Mouse (Mus musculus) left cerebral cortex, adult 11 months (tissue): ENCODE measurements around the gene Gm9767.

Experiments
- DNase-seq: peaks from one replicate; pipeline ENCODE4 v3.0.0; 2022; ENCODE audit warnings: low spot score

Gm9767 gene

DNA sequence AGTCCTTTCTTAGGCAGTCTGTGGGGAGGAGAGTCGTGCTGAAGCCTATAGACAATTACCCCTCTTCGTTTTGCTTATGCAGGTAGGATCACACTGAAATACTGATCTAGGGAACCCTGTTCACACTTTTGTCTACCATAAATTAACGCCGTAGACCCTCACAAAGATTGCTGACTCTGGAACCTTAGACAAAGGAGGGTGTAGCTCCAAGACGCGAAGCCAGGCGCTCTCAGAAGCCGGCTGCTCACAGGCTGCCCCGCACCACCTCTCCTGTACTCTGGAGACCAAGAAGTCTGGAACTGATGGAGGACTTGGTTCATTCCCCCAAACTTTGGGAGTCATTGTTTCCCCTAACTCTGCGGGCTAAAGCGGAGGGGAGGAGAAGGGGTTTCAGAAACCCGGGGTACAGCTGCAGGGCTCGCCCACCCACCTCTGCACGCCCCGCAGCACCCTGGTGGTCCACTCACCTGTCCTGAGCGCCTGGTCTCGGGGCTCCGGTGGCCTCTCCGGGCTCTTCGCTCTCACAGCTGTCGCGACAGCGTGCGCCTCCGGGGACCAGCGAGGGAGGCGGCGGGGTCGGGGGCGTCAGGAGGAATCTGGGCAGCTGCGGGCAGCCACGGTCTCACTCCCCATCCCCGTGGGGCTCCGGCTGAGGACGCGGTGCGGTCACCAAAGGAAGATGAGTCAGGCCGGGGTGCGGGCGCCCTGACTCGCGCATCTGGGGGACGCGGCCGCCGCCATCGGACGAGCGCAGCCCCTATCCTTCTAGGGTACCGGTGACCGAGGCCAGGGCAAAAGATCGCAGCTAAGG is at the start of gene Gm9767:
Gm9767 (plus strand) TSS at position 585 of the 811 bp plus-strand sequence.
- DNase-seq = no peak

DNA sequence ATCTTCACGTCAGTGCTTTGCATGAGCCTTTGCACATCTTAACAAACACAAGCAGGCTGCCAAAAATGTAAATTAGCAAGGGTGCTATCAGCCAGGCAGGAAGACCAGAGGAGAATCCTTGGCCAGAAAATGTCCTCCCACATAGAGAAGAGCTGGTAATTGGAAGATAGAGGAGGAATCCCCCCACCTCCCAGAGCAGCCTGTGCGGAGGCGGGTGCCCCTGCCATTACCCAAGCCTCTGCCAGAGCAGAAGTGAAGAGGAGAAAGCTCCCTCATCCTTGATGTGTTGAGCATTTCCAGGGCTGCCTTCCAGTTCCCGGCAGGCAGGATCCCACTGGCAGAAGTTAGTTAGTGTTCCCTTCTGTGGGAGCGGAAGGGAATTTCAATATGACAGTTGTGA is 43.1 kb upstream of the Gm9767 start:
- DNase-seq = peak; percentile 74

DNA sequence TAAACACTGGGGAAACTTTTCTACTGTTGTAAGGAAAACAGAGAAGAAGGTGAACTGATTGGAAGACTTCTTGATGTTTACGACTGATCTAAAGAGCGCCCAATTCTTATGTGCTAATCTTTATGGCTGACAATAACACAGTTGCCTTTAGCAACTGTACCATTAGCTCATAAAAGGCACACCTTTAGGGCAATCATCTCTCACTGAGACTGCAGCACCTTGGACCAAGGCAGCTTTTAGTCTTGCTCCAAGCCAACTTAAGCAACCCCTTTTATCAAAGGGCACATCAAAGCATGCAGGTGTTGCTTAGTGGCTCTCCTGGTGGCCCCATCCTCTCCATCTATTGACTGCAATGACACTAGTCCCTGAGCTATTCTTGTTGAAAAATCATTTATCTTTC is 26.9 kb upstream of the Gm9767 start:
- no peak for DNase-seq

DNA sequence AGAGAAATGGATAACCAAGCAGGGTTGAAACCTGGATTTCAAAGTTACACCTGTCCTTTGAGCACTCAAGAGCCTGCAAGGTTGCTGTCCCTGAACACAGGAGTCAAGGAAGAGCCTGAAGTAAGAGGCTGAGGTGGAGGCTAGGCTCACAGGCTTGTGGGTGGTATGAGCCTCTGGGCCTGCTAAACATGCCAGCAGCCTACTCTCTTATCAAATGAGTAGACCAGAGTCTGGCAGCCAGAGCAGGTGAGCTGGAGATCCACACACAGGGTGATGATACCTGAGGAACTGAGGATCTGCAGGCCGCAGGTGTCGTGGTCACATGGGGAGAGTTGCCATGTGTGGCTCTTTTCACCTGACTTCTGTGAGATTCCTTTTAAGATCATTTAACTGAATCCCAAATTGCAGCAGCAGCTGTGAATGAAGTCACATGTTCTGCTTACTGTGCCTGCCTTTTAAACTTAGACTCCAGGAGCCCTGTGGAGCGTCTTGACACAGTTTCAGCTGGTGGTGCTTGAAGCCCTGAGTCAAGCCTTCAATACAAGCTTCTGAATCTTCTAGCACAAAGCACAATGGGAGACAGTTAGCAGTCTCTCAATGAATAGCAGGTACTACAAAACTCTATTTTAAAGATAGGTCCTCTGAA is 18.3 kb upstream of the Gm9767 start:
- DNase-seq = no peak

DNA sequence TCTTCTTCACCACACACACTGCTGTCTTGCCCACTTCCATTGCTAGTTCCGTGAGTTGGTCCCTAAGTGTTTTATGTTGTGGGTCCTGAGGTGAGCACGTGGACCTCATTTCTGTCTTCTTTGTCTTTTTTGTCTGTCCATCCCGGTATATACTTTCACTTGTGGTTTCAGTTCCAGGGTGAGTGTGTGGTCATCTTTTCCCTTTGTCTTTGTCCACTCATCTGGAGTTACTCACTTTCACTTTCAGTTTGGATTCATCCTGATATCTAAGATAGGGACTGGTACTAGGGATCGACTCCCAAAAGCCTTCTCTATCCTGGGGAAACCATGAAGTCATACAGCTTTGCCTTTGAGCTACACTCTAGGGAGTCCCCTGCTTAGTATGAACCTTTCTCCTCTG is 15.0 kb upstream of the Gm9767 start:
- no peak for DNase-seq

DNA sequence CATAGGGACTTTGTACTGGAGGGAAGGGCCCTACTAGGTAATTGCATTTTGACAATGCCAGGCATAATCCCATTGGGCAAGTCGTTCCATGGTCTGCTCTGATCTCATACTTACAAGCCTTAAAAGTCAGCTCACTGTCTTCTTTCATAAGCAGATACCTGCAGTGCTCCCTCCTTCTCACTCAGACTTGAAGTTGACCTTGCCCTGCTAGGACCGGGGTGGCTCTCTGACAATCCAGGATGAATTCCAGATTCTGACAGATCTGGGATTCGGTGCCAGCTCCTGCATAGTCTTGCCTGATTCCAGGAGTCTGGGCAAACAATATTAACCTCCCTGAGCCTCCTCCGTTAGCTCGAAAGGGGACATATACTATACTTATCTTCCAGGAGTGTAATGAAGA is 6.1 kb upstream of the Gm9767 start:
- DNase-seq = no peak

DNA sequence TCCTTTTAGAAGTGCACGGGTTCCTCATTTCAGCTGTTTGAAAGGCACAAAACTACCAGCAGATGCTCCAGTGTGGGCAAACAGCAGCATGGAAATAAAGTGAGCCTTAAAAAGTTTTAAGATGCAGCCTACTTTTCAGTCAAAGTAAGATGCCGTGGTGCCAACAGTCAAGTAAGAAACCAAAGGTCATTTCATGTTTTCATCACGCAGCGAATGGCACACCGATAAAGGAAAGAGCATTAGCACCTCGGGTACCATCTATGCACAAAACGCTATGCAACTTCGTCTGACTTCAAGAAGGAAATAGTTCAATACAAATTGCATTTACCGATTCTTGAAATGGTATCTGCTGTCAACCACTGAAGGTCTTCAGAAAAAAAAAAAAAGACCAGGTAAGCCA is 1.1 kb upstream of the Gm9767 start:
- no peak for DNase-seq

DNA sequence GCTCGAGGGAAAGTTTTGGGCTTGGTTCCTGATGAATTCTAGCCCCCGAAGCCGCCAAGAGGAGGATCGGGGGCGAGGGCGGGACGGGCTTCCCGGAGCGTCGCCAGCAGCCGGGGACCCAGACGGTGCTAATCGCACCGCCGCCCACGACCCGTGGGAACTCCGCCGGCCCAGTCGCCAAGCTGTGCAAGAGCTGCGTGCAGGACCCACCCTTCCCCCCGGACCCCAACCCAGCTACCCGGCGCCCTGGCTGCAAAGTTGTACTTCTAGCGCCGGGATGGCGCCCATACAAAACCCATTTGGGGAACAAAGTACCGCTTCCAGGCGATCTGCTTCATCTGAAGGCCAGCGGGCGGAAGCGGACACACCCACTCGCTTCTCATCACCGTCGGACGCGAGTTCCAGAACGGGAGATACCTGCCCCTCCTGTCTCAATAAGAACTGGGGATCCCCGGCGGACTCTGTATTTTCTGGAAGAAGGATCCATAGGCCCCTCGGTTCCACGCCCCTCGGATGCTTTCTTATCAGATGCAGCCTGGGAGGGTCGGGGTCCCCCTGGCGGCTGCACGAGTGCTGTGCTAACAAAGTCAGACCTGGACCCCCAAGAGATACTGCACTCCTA is 577 bp downstream of the Gm9767 start, which contains the start of gene Tmem200a:
Tmem200a (minus strand) TSS at position 532 of the 622 bp plus-strand sequence.
- peak; percentile 28 for DNase-seq

DNA sequence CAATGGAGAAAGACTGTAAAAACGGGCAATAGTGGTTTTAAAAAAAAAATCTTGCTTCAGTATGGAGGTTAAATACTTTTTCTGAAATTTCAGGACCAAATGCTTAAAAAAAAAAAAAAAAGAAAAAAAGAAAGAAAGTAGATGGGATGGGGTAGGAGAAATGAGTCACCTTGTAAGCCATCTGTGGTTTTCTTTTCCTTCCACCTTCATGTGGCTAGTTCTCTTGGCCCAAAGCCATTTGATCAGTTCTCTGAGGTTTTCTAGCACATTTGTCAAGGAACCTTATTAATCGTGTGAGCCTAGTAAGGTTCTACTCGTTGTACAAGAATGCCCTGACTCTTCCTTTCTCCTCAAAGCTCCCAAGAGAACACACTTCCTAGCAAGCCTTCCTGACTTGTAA is 1.6 kb downstream of the Gm9767 start:
- no peak for DNase-seq

DNA sequence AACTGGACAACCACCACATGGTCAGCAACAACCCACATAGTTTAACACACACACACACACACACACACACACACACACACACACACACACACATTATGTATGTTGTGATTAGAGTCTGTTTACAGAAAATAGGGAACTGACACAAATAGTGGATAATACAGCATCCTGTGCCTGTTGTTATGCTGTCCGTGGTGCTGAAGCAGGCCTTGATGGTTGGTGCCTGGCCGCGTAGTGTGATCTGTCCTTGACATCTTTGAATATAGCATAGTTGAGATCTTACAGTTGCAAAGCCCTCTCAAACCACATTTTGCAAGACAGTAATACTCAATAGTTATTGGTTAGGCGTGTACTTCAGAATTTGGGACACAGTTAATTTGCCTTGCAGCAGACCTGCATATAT is 4.0 kb downstream of the Gm9767 start:
- DNase-seq = no peak

DNA sequence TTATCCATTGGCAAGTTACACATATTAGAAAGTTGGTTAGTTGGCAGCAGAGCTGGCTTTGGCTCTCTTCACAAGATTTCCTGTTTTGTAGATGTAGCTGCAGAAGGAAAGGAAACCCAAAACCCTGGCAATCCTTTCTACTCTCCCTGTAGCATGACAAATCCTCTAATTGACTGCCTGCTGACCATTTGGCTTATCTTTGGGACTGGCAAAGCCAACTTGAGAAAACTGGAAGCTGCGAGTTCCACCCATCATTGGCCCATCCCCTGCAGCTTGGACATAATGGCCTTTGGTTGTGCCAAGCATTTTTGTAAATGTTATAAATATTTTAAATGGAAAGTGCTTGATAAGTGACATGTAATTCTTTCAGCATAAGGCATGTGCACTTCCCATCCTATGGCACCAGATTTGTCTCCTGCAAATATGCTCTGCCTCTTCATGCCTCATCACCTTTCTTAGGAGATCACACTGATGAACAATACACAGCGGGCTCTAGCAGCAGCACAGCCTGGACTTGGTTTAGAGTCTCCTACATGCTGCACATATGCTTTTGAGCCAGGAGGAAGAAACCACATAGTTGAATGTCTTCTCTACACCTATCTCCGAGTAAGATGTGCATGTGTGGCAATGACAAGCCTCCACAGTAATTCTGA is 25.4 kb downstream of the Gm9767 start:
- DNase-seq = no peak

DNA sequence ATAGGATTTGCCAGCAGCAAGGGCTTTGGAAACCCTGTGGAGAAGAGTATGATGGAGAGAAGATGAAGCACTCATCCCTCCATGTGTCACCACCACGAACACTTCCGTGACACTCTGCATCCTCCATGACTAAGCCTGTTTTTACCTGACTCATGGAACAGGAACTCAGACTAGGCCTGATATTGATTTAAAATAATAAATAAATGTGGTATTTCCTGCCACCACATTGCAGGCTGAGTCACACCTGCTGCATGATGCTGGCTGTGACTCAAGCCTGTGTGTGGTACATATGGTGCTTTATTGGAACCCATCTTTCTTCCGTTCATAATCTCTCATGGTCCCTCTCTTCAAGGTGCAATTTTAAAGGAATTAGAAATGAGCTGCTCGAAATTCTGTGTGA is 36.4 kb downstream of the Gm9767 start:
- no peak for DNase-seq

DNA sequence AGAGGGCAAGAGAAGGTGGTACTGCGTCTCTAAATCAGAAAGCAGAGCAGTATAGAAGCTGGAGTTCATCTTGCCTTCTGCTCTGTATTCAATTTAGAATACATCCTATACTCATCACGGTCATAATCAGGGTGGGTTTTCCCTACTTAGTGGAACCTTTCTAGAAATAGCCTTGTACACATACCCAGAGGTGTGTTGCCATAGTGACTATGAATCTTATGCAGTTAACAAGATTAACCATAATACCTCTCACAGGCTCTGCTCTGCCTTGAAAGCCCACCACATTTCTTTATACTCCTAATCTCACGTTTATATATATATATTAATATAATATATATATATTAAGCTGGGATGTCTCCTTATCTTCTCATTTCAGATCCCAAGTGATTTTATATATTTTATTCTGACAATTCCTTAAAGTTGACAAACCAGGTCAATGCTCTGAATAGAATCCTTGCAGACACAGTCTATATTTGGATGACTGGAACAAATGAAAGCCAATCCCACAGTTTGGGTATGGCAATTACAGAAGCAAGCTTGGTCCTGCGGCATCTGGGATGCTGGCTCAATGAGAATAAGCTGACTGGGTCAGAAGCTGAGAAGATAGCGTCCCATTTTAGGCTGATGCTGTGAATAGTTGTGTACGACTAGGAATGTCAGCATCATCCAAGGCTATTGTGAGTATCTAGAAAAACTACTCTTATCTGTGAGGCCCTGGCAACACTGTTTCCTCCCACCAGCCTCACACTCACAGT is 41.2 kb downstream of the Gm9767 start:
- no peak for DNase-seq

DNA sequence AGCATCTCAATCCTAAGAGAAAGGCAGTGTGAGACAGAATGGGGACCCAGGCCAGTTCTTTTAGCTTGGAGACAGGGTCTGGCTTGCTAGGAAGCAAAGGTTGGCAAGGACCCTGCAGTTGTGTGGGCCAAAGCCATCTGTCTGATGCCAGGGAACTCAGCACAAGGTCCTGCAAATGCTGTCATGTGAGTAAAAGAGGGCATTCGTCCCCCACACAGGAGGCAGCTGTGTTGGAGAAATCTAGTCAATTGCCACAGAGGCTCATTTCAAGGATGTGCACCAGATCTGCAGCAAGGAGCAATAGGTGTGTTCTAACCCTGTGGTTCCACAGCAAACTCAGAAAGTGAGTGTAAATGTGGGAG is 41.7 kb downstream of the Gm9767 start:
- no peak for DNase-seq
